Comparison of ENCODE assay signal across 7 mouse cellular contexts in the genomic region with DNA sequence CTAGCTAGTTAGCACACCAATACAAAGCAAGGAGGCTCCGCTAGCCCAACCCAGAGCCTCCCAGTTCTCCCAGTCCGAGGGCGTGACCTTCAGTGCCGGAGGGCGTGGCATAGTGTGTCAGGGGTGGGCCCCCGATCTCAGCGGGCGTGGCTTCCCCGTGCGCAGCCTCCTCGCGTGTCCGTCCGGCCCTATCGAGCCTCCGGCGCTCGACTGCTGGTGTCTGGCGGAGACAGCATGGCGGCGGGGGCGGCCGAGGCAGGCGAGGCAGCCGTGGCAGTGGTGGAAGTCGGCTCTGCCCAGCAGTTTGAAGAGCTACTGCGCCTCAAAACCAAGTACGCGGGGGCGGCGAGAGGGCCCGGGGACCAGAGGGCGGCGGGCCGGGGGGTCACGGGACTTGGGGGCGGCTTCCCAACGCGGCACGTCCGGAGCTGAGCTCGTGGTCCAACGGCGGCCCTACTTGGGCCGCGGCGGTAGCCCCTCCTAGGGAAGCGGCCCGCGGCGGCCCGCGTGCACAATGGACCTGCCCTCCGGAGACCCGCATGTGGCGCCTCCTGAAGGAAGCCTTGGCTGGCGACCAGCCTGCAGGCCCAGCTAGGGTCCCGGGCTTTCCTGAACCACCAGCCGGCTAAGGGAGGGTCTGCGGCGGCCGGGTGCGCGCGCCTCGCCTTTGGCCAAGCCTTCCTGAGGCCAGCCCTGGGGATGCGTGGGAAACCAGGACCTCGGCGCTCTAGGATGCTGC. TPM values are rescaled to one million over a fixed set of nuclear protein-coding genes. Genes with fewer than 3 reads are reported as not detected.
DNase-seq lines count a peak whose midpoint lies in the region; ATAC-seq lines count a peak whose summit lies in the region.

A gene (plus strand): TSS at position 175 of the 739 bp plus-strand sequence.

- 1% methylated on average over 69 of the region's 69 CpGs for WGBS in embryonic facial prominence, embryonic 12.5 days
- WGBS in limb, embryonic 11.5 days, result under 1% methylated on average over 68 of the region's 69 CpGs
- WGBS in midbrain, embryonic 14.5 days, result under 1% methylated on average over 66 of the region's 69 CpGs

- H3K36me3 ChIP-seq in embryonic facial prominence, embryonic 12.5 days, result no peaks in the 10 kb centered on the region
- H3K36me3 ChIP-seq in limb, embryonic 11.5 days (ENCODE audit: control insufficient read depth, insufficient read depth, low read length), result no peaks in the 10 kb centered on the region
- H3K36me3 ChIP-seq in midbrain, embryonic 14.5 days (ENCODE audit: control insufficient read depth, insufficient read depth, low read length), result no peaks in the 10 kb centered on the region

- H3K27ac ChIP-seq in embryonic facial prominence, embryonic 12.5 days, result peak within 1 kb of the TSS; percentile 88
- peak within 1 kb of the TSS; percentile 10; the same call in 1 of the 2 replicates for H3K27ac ChIP-seq in limb, embryonic 11.5 days (replicated peaks; ENCODE audit: low read depth, low read length)
- peak within 1 kb of the TSS; percentile 86 for H3K27ac ChIP-seq in midbrain, embryonic 14.5 days (replicated peaks; ENCODE audit: low read depth, low read length)

- peaks cover 18% of the 10 kb centered on the region for H3K4me1 ChIP-seq in embryonic facial prominence, embryonic 12.5 days
- peaks cover 2% of the 10 kb centered on the region for H3K4me1 ChIP-seq in limb, embryonic 11.5 days (ENCODE audit: control insufficient read depth, insufficient read depth, low read length)
- H3K4me1 ChIP-seq in midbrain, embryonic 14.5 days (ENCODE audit: control insufficient read depth, insufficient read depth, low read length), result peaks cover 10% of the 10 kb centered on the region; the same call in 1 of the 2 replicates

- H3K9me3 ChIP-seq in embryonic facial prominence, embryonic 12.5 days, result no peaks in the 10 kb centered on the region
- H3K9me3 ChIP-seq in limb, embryonic 11.5 days (ENCODE audit: control insufficient read depth, low read length), result no peaks in the 10 kb centered on the region
- no peaks in the 10 kb centered on the region for H3K9me3 ChIP-seq in midbrain, embryonic 14.5 days (ENCODE audit: control insufficient read depth, low read length)

- H3K4me3 ChIP-seq in embryonic facial prominence, embryonic 12.5 days, result peak within 1 kb of the TSS; percentile 99
- H3K4me3 ChIP-seq in limb, embryonic 11.5 days (ENCODE audit: low read depth, low read length), result peak within 1 kb of the TSS; percentile 89
- peak within 1 kb of the TSS; percentile 95 for H3K4me3 ChIP-seq in midbrain, embryonic 14.5 days (replicated peaks; ENCODE audit: low read depth, low read length)

- peak within 1 kb of the TSS; percentile 71 for H3K4me2 ChIP-seq in embryonic facial prominence, embryonic 12.5 days (replicated peaks)
- peak within 1 kb of the TSS; percentile 66 for H3K4me2 ChIP-seq in limb, embryonic 11.5 days (ENCODE audit: low read depth, severe bottlenecking)
- peak within 1 kb of the TSS; percentile 69 for H3K4me2 ChIP-seq in midbrain, embryonic 14.5 days (ENCODE audit: low read length)

- ATAC-seq in embryonic facial prominence, embryonic 12.5 days (ENCODE audit: insufficient number of reproducible peaks, insufficient read depth, low FRiP score, low TSS enrichment), result peak; percentile 89
- ATAC-seq in limb, embryonic 11.5 days (ENCODE audit: insufficient number of reproducible peaks, low FRiP score, low TSS enrichment, low read depth), result peak; percentile 93
- ATAC-seq in midbrain, embryonic 14.5 days (ENCODE audit: low FRiP score, low TSS enrichment), result peak; percentile 94

- H3K9ac ChIP-seq in embryonic facial prominence, embryonic 12.5 days, result peak within 1 kb of the TSS; percentile 93
- peak within 1 kb of the TSS; percentile 90 for H3K9ac ChIP-seq in limb, embryonic 11.5 days (ENCODE audit: low read length)
- peak within 1 kb of the TSS; percentile 91 for H3K9ac ChIP-seq in midbrain, embryonic 14.5 days (replicated peaks; ENCODE audit: low read length)

- H3K27me3 ChIP-seq in embryonic facial prominence, embryonic 12.5 days, result no peaks in the 10 kb centered on the region
- no peaks in the 10 kb centered on the region for H3K27me3 ChIP-seq in limb, embryonic 11.5 days (ENCODE audit: control insufficient read depth, insufficient read depth, low read length)
- H3K27me3 ChIP-seq in midbrain, embryonic 14.5 days (ENCODE audit: control insufficient read depth, insufficient read depth, low read length), result no peaks in the 10 kb centered on the region

- DNase-seq in adrenal gland, postnatal 25 days, result peak; percentile 97
- peak; percentile 100 for DNase-seq in heart, adult 11 months
- peak; percentile 97 for DNase-seq in kidney, adult 18-20 months
- DNase-seq in limb, embryonic 11.5 days (ENCODE audit: low spot score), result peak; percentile 94
- peak; percentile 95 for DNase-seq in midbrain, embryonic 14.5 days
- DNase-seq in spleen, adult 18-20 months, result peak; percentile 90 to 96

RNA-seq across cellular contexts. Expression of the gene that starts here (rescaled TPM):
- 95.6 and 109 TPM in 2 replicates for total RNA-seq in adrenal gland, postnatal 25 days (2021)
- polyA plus RNA-seq in embryonic facial prominence, embryonic 12.5 days (2016; fragmentation: Nextera tagmentation; extraction: Ambion mirVana), result 243 and 255 TPM in 2 replicates
- 311 and 328 TPM in 2 replicates for polyA plus RNA-seq in limb, embryonic 11.5 days (2014; fragmentation: Nextera tagmentation; extraction: Ambion mirVana)
- 263 and 302 TPM in 2 replicates for polyA plus RNA-seq in midbrain, embryonic 14.5 days (2014; fragmentation: Nextera tagmentation; extraction: Ambion mirVana)

Comparison
In these comparisons a context has a peak if more than half of its experiments do, and no peak if none do; other contexts are left out.
1. Peak in every context shown above with its lines: DNase-seq, ATAC-seq, H3K4me3 ChIP-seq and H3K27ac ChIP-seq.
2. H3K27ac ChIP-seq: peak in every context shown above with its lines; median percentile 88 in embryonic facial prominence, embryonic 12.5 days; 86 in midbrain, embryonic 14.5 days; 10 in limb, embryonic 11.5 days.